Mouse (Mus musculus) ovary, postnatal 14 days (tissue): ENCODE data around the gene Hist1h2bn.
"Not testable (repeated sequence)": the region's sequence is repeated elsewhere in the genome, so short reads cannot be mapped to it uniquely, and the experiment has no call there.

Experiments used
- DNase-seq: peaks from one replicate; pipeline ENCODE4 v3.0.0; 2022; ENCODE audit warnings: low spot score

Gene Hist1h2bn

DNA sequence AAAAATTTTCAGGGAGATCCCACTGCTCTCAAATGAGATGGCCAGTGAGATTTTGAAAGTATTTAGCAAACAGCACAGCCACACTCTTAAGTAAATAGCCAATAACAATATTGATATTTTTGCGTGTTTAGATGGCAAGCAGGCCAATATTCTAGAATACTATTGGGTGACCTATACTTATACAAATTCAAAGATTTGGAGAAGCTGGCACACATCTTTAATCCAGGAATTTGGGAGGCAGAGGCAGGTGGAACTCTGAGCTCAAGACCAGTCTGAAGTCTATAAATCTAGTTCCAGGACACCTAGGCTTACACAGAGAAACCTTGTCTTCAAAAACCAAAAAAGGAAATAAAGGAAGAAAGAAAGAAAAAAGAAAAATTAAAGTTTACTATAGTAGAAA lies 27.7 kb downstream of the Hist1h2bn start:
- no peak for DNase-seq

DNA sequence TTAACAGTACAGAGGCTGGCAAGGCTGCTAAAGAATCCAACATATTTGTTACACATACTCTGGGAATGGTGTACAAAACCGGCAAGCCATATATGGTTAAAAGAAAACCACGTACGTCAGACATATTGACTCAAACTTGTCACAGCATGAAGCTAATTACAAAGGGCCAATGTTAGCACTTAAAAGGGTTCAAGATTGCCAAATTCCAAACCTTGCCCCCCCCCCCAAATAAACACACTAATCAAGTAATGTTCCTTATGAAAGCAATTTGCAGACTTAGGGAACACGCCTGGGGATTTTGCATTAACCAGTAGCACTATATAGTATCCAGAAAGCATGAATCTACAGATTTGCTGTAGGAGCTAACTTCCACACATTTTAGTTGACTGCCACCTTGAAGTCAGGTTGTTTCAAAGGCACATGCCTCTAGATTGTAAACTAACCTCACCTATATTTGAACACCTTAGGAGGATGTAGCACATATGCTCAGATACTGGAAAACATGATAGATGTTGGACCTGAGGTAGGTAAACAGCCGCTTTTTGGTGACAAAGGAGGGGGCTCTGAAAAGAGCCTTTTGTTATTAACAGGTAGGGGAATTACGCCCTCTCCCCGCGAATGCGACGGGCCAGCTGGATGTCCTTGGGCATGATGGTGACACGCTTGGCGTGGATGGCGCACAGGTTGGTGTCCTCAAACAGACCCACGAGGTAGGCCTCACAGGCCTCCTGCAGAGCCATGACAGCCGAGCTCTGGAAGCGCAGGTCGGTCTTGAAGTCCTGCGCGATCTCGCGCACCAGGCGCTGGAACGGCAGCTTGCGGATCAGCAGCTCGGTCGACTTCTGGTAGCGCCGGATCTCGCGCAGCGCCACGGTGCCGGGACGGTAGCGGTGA lies 28.7 kb downstream of the Hist1h2bn start:
- not testable (repeated sequence) for DNase-seq

GRCm38 (mm10) chr13:21783255-21783617 lies 29.3 kb downstream of the Hist1h2bn start, which contains the start of gene Hist1h3i:
Gene Hist1h3i (minus strand): TSS chr13:21783370.
- DNase-seq, result peak; percentile 47

DNA sequence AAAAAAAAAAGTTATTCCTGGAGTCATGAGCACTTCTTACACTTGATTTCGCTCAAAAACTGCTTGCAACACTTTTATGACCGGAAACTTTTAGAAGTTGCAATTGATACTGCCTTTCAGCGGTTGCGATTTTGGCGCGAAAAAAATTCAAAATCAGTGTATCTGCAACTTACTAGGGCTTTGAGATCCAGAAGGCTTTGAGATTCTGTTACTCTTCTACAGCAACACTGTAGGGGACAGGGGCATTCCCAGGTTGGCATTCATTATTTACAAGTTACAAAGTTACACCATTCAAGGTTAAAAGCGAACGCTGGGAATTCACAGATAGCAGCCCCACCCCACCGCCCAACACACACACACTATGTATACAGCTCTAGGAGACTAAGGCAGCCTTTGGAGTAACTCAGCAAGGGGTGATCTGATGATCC lies 29.8 kb downstream of the Hist1h2bn start:
- DNase-seq, result no peak

DNA sequence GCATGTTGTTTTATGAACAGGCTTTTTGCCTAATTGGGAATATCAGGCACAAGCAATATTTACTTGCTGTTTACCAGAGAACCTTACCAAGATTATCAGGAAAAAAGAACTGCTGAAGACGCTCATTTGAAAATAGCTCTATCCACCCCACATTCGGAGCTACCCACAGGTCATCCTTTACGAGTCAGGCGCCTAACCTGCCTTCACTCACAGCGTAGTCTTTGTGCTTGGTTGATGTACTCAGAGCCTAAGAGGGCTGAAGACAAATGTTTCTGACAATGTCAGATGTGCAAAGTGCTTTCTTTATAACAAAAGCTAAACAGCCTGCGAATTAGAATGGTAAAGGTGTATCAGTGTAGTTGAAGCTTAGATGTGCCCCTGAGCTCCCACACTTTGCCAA lies 30.4 kb downstream of the Hist1h2bn start:
- DNase-seq, result no peak

GRCm38 (mm10) chr13:21786189-21786898 lies 32.4 kb downstream of the Hist1h2bn start:
- no peak for DNase-seq

DNA sequence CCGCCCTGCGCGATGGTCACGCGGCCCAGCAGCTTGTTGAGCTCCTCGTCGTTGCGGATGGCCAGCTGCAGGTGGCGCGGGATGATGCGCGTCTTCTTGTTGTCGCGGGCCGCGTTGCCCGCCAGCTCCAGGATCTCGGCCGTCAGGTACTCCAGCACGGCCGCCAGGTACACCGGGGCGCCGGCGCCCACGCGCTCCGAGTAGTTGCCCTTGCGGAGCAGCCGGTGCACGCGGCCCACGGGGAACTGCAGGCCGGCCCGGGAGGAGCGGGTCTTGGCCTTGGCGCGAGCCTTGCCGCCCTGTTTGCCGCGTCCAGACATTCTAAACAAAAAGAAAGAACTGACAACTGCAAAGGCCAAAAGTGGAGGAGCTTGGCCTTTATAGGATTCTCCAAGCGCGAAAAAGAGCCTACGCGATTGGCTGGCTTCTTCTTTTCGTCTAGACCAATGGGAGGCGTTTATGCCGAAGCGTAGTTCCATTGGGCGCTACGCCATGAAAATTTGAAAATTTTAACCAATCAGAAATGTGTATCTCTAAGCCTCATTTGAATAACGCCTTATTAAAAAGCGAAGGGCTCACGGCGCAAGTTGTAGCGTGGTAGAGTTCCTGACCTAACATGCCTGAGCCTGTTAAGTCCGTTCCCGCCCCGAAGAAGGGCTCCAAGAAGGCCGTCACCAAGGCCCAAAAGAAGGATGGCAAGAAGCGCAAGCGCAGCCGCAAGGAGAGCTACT lies 33.1 kb downstream of the Hist1h2bn start, which contains the start of the genes Hist1h2an and Hist1h2bp:
Gene Hist1h2an (minus strand): TSS at position 320 of the 731 bp plus-strand sequence.
Gene Hist1h2bp (plus strand): TSS at position 563 of the 731 bp plus-strand sequence.
- peak; percentile 91 for DNase-seq

- no peak for DNase-seq
Measured at GRCm38 (mm10) chr13:21787760-21788593, 34.1 kb downstream of the Hist1h2bn start.

GRCm38 (mm10) chr13:21789925-21790324 lies 36.0 kb downstream of the Hist1h2bn start:
- DNase-seq, result no peak

GRCm38 (mm10) chr13:21790601-21791283 lies 36.8 kb downstream of the Hist1h2bn start:
- no peak for DNase-seq

DNA sequence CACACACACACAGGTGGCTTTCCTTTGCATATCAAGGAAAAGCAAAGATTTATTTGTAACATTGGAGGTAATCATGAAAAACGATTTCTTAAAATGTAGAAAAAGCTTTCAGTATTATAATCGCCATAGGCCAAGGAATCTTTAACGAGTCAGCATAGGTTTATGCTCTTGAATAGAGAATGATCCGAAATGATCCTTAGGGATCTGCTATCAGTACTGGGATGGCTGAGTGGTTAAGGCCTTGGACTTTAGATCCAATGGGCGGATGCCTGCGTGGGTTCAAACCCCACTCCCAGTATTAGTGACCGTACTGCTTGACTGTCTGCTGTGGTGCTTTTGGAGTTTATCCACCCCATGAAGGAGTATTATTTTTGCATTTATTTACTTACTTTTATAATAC lies 41.7 kb downstream of the Hist1h2bn start:
- no peak for DNase-seq

DNA sequence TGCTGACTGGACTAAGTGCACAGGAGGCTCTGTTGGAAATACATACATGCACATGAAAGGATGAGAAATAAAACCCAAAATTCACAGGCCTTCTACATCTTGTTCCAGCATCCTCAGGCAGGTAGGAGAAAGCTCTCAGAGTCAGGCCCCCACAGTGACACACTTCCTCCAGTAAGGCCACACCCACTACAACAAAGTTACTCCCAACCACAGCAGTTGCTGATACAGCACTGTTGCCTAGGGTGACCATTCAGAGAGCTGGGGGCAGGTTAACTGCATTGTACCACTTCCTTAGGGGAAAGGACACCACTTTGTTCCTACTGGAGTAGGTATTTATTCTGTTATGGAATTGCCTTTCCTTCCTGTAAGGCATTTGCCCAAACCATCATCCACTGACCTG lies 43.2 kb downstream of the Hist1h2bn start:
- DNase-seq, result not testable (repeated sequence)

DNA sequence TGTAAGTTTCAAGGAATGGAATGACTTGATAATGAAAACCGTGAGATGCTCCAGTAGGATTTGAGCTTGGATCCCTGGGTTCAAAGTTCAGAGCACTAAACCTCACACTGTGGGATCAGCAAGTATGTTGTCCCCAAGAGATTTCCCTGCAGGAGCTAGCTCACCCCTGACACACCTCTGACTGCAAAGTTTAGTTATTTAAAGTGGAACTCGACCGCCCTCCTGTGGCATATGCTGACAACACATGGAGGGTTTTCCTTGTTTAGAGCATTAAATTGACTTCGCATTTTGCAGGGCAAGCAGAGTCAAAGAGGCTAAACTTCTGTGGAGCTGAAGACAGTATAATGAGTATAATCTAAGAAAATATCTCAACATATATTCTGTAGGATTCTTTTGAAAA lies 49.1 kb downstream of the Hist1h2bn start:
- not testable (repeated sequence) for DNase-seq
